Mouse (Mus musculus) liver, embryonic 12.5 days (tissue): ENCODE measurements at regions not wholly inside any gene's neighbourhood (a gene's known extent, or its start where the extent isn't known, plus 50 kb on each side); places are given as distances from the start of the nearest gene placed in this dataset.

Experiments used
- ATAC-seq: fragments of 200-750 bp; cut with Nextera tagmentation; 2 replicates; pipeline ENCODE4 v1.8.0; 2017; ENCODE audit warnings: moderate number of reproducible peaks, mild to moderate bottlenecking, moderate library complexity
- H3K27ac ChIP-seq: fragments of 300-500 bp; sonication (generic); 2 replicates; pipeline ENCODE4 v1.5.1; 2016; ENCODE audit warnings: mild to moderate bottlenecking
- H3K27me3 ChIP-seq: fragments of 300-500 bp; sonication (generic); replicated peaks from 2 replicates; pipeline ENCODE4 v1.6.1; 2016; ENCODE audit warnings: mild to moderate bottlenecking, moderate library complexity
- H3K36me3 ChIP-seq: fragments of 300-500 bp; sonication (generic); 2 replicates; pipeline ENCODE4 v1.6.1; 2016; ENCODE audit warnings: mild to moderate bottlenecking, moderate library complexity
- H3K4me1 ChIP-seq: fragments of 300-500 bp; sonication (generic); 2 replicates; pipeline ENCODE4 v1.6.1; 2016
- H3K4me2 ChIP-seq: fragments of 300-500 bp; sonication (generic); 2 replicates; pipeline ENCODE4 v1.6.1; 2016; ENCODE audit warnings: mild to moderate bottlenecking, moderate library complexity
- H3K4me3 ChIP-seq: fragments of 300-500 bp; sonication (generic); 2 replicates; pipeline ENCODE4 v1.5.1; 2016; ENCODE audit warnings: mild to moderate bottlenecking, moderate library complexity
- H3K9ac ChIP-seq: fragments of 300-500 bp; sonication (generic); 2 replicates; pipeline ENCODE4 v1.6.1; 2016; ENCODE audit warnings: mild to moderate bottlenecking, moderate library complexity
- H3K9me3 ChIP-seq: fragments of 300-500 bp; sonication (generic); replicated peaks from 2 replicates; pipeline ENCODE4 v1.6.1; 2016; ENCODE audit warnings: mild to moderate bottlenecking, moderate library complexity
- WGBS: fragments of 180-500 bp; shearing (Covaris S2); methylation state at CpG from one replicate; pipeline ENCODE4 v1.1.7; 2016; ENCODE audit not compliant: insufficient replicate concordance; 5-methylcytosine and 5-hydroxymethylcytosine counted together

GRCm38 (mm10) chr6:145310601-145311000 lies 60.6 kb upstream of the Kras start:
- Histone ChIP-seq H3K9me3 (no peaks in the 10 kb centered on the region), H3K4me1 (peaks cover 20% of the 10 kb centered on the region), H3K36me3 (peaks cover 4% of the 10 kb centered on the region; the same call in 1 of the 2 replicates), H3K4me3 (no peak overlapping the region), H3K27ac (no peak overlapping the region), H3K27me3 (no peaks in the 10 kb centered on the region), H3K9ac (no peak overlapping the region), H3K4me2 (no peak overlapping the region)
- no peak for ATAC-seq
- WGBS = 66% methylated on average over 6 of the region's 6 CpGs

- Histone ChIP-seq H3K27ac (no peak overlapping the region), H3K36me3 (peaks cover 4% of the 10 kb centered on the region; the same call in 1 of the 2 replicates)
- no peak for ATAC-seq
Measured at GRCm38 (mm10) chr6:145309025-145309424, 59.0 kb upstream of the Kras start.

GRCm38 (mm10) chr6:145307237-145307636 lies 57.2 kb upstream of the Kras start:
- 0 out of 2 replicates have a peak overlapping the region, but pooled peaks have one; percentile 22 for H3K4me2 ChIP-seq
- WGBS = 52% methylated on average over 8 of the region's 8 CpGs
- H3K27ac ChIP-seq = peak overlapping the region; percentile 33
- 0 out of 2 replicates have a peak, but pooled peaks have one; percentile 24 for ATAC-seq
- H3K4me3 ChIP-seq = no peak overlapping the region
- no peaks in the 10 kb centered on the region for H3K27me3 ChIP-seq
- H3K36me3 ChIP-seq = peaks cover 4% of the 10 kb centered on the region; the same call in 1 of the 2 replicates
- H3K9me3 ChIP-seq = no peaks in the 10 kb centered on the region
- H3K4me1 ChIP-seq = peaks cover 45% of the 10 kb centered on the region
- no peak overlapping the region for H3K9ac ChIP-seq

More at GRCm38 (mm10) chr6:145309025-145309424, 59.0 kb upstream of the Kras start:
- H3K4me3 ChIP-seq = no peak overlapping the region
- H3K9me3 ChIP-seq = no peaks in the 10 kb centered on the region
- H3K4me2 ChIP-seq = no peak overlapping the region
- no peak overlapping the region for H3K9ac ChIP-seq
- no peaks in the 10 kb centered on the region for H3K27me3 ChIP-seq
- whole genome bisulfite sequencing = 70% methylated on average over 3 of the region's 3 CpGs
- H3K4me1 ChIP-seq = peaks cover 28% of the 10 kb centered on the region

GRCm38 (mm10) chr6:145306331-145307124 lies 56.5 kb upstream of the Kras start:
- Histone ChIP-seq H3K27me3 (no peaks in the 10 kb centered on the region), H3K4me2 (peak overlapping the region; percentile 34), H3K4me3 (no peak overlapping the region), H3K9ac (no peak overlapping the region), H3K36me3 (peaks cover 4% of the 10 kb centered on the region; the same call in 1 of the 2 replicates), H3K27ac (peak overlapping the region; percentile 33), H3K4me1 (peaks cover 38% of the 10 kb centered on the region), H3K9me3 (no peaks in the 10 kb centered on the region)
- ATAC-seq = no peak
- WGBS = 40% methylated on average over 18 of the region's 18 CpGs

GRCm38 (mm10) chr6:145305669-145306068 lies 55.6 kb upstream of the Kras start:
- H3K27me3 ChIP-seq = no peaks in the 10 kb centered on the region
- H3K9ac ChIP-seq = no peak overlapping the region
- no peak for ATAC-seq
- 81% methylated on average over 5 of the region's 5 CpGs for WGBS
- H3K36me3 ChIP-seq = peaks cover 4% of the 10 kb centered on the region; the same call in 1 of the 2 replicates
- H3K9me3 ChIP-seq = no peaks in the 10 kb centered on the region
- no peak overlapping the region for H3K27ac ChIP-seq
- peak overlapping the region; percentile 34; the same call in 1 of the 2 replicates for H3K4me2 ChIP-seq
- peaks cover 38% of the 10 kb centered on the region for H3K4me1 ChIP-seq
- no peak overlapping the region for H3K4me3 ChIP-seq

GRCm38 (mm10) chr6:145303641-145304070 lies 53.6 kb upstream of the Kras start:
- peak; percentile 80 for ATAC-seq
- H3K4me1 ChIP-seq = peaks cover 48% of the 10 kb centered on the region
- H3K27ac ChIP-seq = peak overlapping the region; percentile 78
- H3K27me3 ChIP-seq = no peaks in the 10 kb centered on the region
- H3K4me2 ChIP-seq = peak overlapping the region; percentile 71
- H3K4me3 ChIP-seq = peak overlapping the region; percentile 43
- peaks cover 4% of the 10 kb centered on the region; the same call in 1 of the 2 replicates for H3K36me3 ChIP-seq
- H3K9me3 ChIP-seq = no peaks in the 10 kb centered on the region
- peak overlapping the region; percentile 58 for H3K9ac ChIP-seq
- 3% methylated on average over 18 of the region's 18 CpGs for WGBS

GRCm38 (mm10) chr6:145302907-145303640 lies 53.0 kb upstream of the Kras start:
- H3K36me3 ChIP-seq = peaks cover 2% of the 10 kb centered on the region; the same call in 1 of the 2 replicates
- H3K27me3 ChIP-seq = no peaks in the 10 kb centered on the region
- H3K4me2 ChIP-seq = peak overlapping the region; percentile 71
- H3K9me3 ChIP-seq = no peaks in the 10 kb centered on the region
- ATAC-seq = peak; percentile 3; the same call in 1 of the 2 replicates
- 17% methylated on average over 22 of the region's 22 CpGs for WGBS
- peak overlapping the region; percentile 43 for H3K4me3 ChIP-seq
- peak overlapping the region; percentile 78 for H3K27ac ChIP-seq
- H3K4me1 ChIP-seq = peaks cover 49% of the 10 kb centered on the region
- H3K9ac ChIP-seq = peak overlapping the region; percentile 58

GRCm38 (mm10) chr6:145302105-145302504 lies 52.1 kb upstream of the Kras start:
- Histone ChIP-seq H3K4me2 (peak overlapping the region; percentile 71), H3K36me3 (no peaks in the 10 kb centered on the region)
- no peak for ATAC-seq

GRCm38 (mm10) chr6:145300266-145300858 lies 50.3 kb upstream of the Kras start:
- Histone ChIP-seq H3K9me3 (no peaks in the 10 kb centered on the region), H3K27me3 (no peaks in the 10 kb centered on the region), H3K9ac (no peak overlapping the region), H3K4me1 (peaks cover 52% of the 10 kb centered on the region), H3K36me3 (no peaks in the 10 kb centered on the region), H3K27ac (no peak overlapping the region), H3K4me3 (no peak overlapping the region), H3K4me2 (no peak overlapping the region)
- no peak for ATAC-seq
- WGBS = 52% methylated on average over 6 of the region's 6 CpGs

More at GRCm38 (mm10) chr6:145302105-145302504, 52.1 kb upstream of the Kras start:
- peaks cover 55% of the 10 kb centered on the region for H3K4me1 ChIP-seq
- H3K4me3 ChIP-seq = no peak overlapping the region
- H3K9ac ChIP-seq = no peak overlapping the region
- 72% methylated on average over 10 of the region's 10 CpGs for WGBS
- H3K27me3 ChIP-seq = no peaks in the 10 kb centered on the region
- no peaks in the 10 kb centered on the region for H3K9me3 ChIP-seq
- no peak overlapping the region for H3K27ac ChIP-seq
